Mouse (Mus musculus) C2C12 (cell line): ENCODE results near the gene Celf1.

Experiments used
- CEBPB ChIP-seq: IDR thresholded peaks from one replicate; pipeline ENCODE4 v1.6.1; 2011; ENCODE audit warnings: low read depth, mild to moderate bottlenecking, control low read depth, moderate library complexity
- CTCF ChIP-seq: IDR thresholded peaks from one replicate; pipeline ENCODE4 v1.5.1; 2011; ENCODE audit not compliant: control insufficient read depth, insufficient read depth, insufficient read length
- MAX ChIP-seq: IDR thresholded peaks from one replicate; pipeline ENCODE4 v1.6.1; 2011; ENCODE audit warnings: mild to moderate bottlenecking, control low read depth
- MYOD1 ChIP-seq: IDR thresholded peaks from one replicate; pipeline ENCODE4 v1.6.1; 2011; ENCODE audit warnings: low read depth; ENCODE audit not compliant: control insufficient read depth, insufficient read length
- MYOG ChIP-seq: IDR thresholded peaks from one replicate; pipeline ENCODE4 v1.6.1; 2011; ENCODE audit not compliant: control insufficient read depth, insufficient read length; ENCODE audit errors: extremely low read depth
- USF1 ChIP-seq: IDR thresholded peaks from one replicate; pipeline ENCODE4 v1.6.1; 2011; ENCODE audit warnings: low read depth, mild to moderate bottlenecking, control low read depth, moderate library complexity

DNA sequence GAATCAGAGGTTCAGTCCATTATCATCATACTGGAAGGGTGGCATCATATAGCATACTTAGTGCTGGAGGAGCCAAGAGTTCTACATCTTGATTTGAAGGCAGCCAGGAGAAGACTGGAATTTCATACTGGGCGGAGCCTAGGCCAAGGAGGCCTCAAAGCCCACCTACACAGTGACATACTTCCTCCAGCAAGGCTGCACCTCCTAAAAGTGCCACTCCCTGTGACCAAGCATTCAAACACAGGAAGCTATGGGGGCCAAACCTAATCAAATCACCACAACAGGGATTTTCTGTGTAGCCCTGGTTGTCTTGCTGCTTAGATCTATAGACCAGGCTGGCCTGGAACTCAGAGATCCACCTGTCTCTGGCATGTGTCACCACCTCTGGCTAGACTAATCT, 83.8 kb downstream of the Celf1 start:
- no peak for TF ChIP-seq CTCF
- no peak for TF ChIP-seq MYOG
- TF ChIP-seq USF1, result no peak
- TF ChIP-seq MYOD1, result no peak
- no peak for TF ChIP-seq MAX
- TF ChIP-seq CEBPB, result no peak
